8 mouse cellular contexts compared by ENCODE assay signal in the genomic region with DNA sequence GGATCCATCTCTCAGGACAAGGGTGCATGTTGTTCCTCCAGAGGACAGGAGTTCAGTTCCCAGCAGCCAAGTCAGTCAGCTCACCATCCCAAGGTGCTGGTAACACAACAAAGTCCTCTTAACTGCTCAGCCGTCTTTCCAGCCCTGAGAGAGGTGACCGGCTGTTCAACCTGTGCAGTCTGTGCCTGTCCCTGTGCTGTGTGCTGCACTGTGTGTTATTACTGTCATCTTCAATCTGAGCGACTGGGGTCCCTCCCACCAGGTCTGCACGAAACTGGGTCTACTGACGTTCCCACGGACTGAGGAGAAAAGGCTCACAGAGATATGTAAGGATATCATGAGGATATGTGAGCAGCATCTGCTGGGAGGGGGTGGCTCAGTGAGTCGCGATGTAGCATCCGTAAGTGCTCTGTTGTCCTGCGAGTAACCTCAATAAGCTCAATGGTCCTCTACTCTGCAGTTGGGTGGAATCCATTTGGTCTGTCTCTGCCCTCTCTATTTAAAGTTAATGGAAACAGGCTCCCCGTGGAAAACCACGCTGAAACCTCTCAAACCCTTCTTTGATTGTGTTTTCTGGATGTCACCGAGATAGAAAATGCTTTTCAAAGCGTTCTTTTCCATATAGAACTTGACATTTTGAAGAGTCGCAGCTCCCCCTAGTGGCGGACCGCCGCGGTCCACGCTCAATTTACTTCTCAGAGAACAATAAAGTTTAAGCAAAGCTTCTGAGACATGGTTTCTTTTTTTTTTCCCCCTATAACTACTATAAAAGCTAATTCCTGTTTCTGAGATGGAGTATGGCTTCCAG.
DNase-seq lines count a peak whose midpoint lies in the region; ATAC-seq and TF ChIP-seq lines count a peak whose summit lies in the region.

No protein-coding gene starts in this region.

- no peaks in the 10 kb centered on the region for H3K36me3 ChIP-seq in heart, postnatal 0 days (replicated peaks; ENCODE audit: control insufficient read depth, insufficient read depth, low read length)

- H3K4me1 ChIP-seq in heart, postnatal 0 days (ENCODE audit: control insufficient read depth, insufficient read depth) = peaks cover 5% of the 10 kb centered on the region

- 28% methylated on average over 20 of the region's 20 CpGs for WGBS in heart, postnatal 0 days

- H3K4me2 ChIP-seq in heart, postnatal 0 days (ENCODE audit: low read depth, low read length) = no peak overlapping the region; the same call in 1 of the 2 replicates

- H3K9ac ChIP-seq in heart, postnatal 0 days (replicated peaks; ENCODE audit: low read depth, low read length) = no peak overlapping the region

- TF ChIP-seq EP300 in heart, postnatal 0 days (IDR thresholded peaks at IDR 0.05; ENCODE audit: low read depth) = no peak

- DNase-seq in adrenal gland, adult (ENCODE audit: inconsistent age in 2 of 2, low spot score in 1 of 2) = peak; percentile 13 to 75
- no peak for DNase-seq in adrenal gland, adult 8-10 months
- DNase-seq in adipocyte (ENCODE audit: low spot score) = peak; percentile 46
- DNase-seq in embryo, embryonic 11 days = peak; percentile 87
- DNase-seq in heart, postnatal 0 days (ENCODE audit: low spot score) = peak; percentile 30
- peak; percentile 31 to 76 for DNase-seq in layer of hippocampus, adult 8-10 months (ENCODE audit: low spot score in 2 of 2)
- DNase-seq in lung, postnatal 36 days = peak; percentile 34
- peak; percentile 73 for DNase-seq in right cerebral cortex, postnatal 14 days

- no peak for ATAC-seq in heart, postnatal 0 days (ENCODE audit: insufficient read depth, low read depth)

- H3K27ac ChIP-seq in heart, postnatal 0 days (ENCODE audit: low read depth) = no peak overlapping the region

- no peaks in the 10 kb centered on the region for H3K9me3 ChIP-seq in heart, postnatal 0 days (replicated peaks; ENCODE audit: control insufficient read depth, low read length)

- no peaks in the 10 kb centered on the region for H3K27me3 ChIP-seq in heart, postnatal 0 days (ENCODE audit: control insufficient read depth, insufficient read depth, low read length)

- H3K4me3 ChIP-seq in heart, postnatal 0 days (ENCODE audit: low read depth, low read length) = no peak overlapping the region

- peak; percentile 71 for TF ChIP-seq CTCF in heart, postnatal 0 days (IDR thresholded peaks at IDR 0.05; ENCODE audit: low read depth)
